Mouse (Mus musculus) layer of hippocampus, adult 11-12 months (tissue): ENCODE data around the gene Ell.
"Not testable (repeated sequence)": the region's sequence is repeated elsewhere in the genome, so short reads cannot be mapped to it uniquely, and the experiment has no call there.

Experiments
- DNase-seq: peaks from one replicate; pipeline ENCODE4 v3.0.0; 2022; ENCODE audit warnings: low spot score

Gene Ell

DNA sequence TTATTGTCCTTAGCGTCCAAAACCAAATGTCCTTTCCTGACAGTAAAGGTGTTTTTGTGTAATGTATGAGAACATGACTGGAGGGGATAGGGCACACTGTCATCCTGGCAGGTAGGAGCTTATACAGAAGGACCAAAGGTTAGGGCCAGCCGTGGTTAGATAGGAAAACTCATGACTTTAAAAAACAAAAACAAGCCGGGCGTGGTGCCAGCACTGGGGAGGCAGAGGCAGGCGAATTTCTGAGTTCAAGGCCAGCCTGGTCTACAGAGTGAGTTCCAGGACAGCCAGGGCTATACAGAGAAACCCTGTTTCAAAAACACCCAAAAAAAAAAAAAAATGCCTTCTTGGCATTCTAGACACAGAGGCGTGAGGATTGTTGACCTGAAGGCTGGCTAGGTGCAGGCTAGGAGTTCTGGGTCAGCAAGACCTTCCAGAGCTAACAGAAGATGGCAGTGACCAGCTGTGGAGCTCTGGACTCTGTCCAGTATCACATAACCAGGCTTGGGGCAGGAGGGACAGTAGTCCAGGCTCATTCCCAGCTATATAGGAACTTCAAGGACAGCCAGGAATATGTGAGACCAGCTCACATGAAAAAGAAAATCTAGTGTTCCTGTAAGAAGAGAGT, 24.6 kb downstream of the Ell start:
- DNase-seq: no peak

DNA sequence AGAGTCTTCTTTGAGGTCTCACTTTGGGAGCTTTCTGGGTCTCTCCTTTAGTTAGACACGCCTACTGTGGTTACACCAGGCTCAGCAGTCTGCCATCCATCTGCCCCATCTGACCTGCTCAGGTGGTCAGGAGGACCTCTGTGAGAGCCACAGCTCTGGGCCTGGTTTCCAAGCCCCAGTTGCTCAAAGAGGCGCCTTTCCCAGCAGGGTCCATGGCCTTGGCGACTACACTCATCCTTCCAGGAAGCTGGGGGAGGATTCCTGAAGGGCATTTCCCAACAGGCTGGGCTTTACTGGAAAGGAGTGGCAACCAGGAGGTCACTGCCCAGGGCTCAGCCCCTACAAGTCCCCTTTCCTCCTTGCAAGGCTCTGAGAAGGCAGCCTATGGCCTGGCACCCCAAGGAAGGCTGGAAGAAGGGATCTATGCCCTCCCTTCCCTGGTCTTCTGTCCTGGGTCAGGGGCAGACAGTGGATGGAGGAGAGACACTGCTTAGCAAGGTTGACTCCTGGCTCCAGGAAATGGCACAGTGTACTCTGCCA, 25.5 kb downstream of the Ell start:
- no peak for DNase-seq

GRCm38 (mm10) chr8:70565561-70565960, 26.3 kb downstream of the Ell start:
- DNase-seq: no peak

DNA sequence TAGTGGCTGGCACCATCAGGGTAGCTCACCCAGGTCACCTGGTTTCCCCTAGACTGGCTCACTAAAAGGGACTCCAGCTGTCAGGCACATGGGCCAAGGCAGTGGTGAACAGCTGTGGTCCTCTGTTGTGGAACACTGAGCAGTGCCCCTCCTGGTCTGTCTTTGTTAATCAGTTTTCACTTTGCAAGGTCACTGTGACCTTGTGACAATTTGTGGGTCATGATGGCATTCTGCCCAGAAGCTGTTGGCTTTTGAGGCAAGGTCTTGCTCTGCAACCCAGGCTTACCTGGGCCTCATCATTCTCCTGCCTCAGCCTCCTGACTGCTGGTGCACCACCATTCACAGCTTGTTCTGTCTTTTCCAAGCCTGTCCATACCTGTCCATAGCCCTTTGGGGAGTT, 31.1 kb downstream of the Ell start:
- no peak for DNase-seq

GRCm38 (mm10) chr8:70570990-70571389, 31.7 kb downstream of the Ell start:
- DNase-seq: no peak

DNA sequence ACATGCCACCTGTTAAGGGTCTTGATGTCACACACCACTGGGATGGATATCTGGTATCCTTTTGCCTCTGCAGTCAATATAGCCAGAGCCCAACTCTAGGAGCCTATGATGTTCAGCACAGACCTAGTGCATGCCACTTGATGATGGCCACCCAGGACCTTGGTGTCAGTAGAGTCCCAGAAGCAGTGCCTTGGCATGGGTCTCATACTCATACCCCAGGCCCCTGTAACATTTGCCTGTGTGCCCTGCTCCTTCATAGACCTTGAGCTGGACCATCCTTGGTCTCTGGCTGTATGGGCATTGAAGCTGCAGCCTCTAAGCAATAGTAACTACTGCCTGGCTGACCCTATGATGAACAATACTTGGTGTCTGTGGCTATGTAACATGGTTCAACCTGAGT, 35.0 kb downstream of the Ell start:
- DNase-seq: no peak

GRCm38 (mm10) chr8:70574915-70575314, 35.7 kb downstream of the Ell start:
- DNase-seq: no peak

DNA sequence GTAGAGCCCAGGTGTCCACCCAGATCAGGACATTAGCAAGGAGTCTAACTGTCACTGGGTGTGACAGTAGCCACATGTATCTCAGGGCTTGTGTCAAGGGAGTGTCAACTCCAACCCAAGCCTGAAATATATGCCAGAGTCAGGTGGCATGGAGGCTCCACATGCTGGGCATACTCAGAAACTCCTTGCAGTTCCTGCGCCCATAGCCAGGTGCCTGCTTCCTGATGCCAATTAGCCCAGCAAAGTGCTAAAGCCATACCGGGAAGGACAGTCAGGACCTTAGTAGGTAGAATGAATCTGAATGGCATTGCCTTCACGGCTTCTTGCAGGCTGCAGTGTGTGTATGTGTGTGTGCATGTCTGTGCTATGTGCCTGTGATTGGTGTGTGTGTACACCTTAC, 38.0 kb downstream of the Ell start:
- DNase-seq: no peak

DNA sequence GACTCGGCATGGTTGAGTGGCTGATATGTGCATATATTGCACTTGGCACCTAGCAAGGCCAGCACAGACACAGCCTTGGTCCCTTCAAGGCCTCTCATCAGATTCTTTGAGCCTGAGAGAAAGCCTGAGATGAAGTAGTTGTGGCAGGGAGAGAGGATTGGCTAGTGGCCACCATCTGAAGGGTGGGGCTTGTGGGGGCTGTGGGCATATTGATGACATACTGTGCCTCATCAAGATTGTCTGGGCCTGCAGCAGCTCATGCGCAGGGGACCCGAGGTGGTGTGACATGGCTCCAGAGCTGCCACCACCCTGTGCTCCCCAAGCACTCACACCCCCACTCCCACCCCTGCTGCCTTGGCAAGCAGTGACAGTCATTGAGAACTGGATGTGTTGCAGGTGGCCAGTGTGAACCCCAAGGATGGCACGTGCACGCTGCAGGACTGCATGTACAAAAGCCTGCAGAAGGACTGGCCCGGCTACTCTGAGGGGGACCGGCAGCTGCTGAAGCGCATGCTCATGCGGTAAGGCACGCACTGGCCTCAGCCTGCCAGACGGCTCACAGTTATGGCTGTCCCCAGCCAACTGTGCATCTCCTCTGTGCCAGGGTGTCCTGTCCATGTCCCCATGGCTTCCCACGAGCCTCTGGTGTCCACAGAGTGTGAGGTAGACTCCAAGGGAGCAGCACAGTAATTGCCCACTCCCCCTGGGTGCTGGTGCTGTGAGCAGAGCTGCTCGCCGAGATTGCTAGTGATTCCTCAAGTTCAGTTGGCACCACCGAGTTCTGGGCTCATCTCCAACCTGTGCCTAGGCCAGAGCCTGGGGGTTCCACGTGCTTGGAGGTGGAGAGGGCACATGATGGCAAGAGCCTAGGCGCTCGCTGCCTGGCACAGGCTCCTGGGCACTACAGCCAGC, 44.5 kb downstream of the Ell start:
- DNase-seq: peak; percentile 62

DNA sequence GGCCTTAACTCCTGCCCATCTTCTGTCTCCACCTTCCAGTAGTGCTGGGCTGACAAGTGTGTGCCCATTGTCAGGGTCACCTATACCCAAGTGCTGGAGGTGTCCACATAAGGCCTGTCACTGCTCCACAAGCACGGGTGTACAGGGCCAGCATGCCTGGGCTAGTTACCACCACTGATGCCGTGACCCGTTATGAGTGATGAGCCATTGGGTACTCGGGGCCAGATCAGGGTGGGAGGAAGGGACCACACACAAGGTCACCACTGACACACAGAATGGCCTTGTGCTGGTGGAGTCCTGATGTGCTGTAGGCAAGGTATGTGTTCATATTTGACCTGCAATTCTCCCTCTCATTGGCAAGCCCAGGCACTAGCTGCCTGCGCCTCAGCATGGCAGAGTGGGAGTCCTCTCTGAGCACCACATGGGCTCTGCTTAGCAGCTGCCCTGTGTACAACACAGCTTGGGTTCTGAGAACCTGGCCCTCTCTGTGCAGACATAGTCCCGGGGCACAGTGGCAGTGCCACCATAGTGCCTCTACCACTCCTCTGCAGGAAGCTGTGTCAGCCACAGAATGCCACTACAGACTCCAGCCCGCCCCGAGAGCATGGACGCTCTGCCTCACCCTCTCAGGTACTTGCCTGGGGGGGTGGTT, 45.5 kb downstream of the Ell start:
- no peak for DNase-seq

GRCm38 (mm10) chr8:70585258-70585652, 46.0 kb downstream of the Ell start:
- peak; percentile 88 for DNase-seq

DNA sequence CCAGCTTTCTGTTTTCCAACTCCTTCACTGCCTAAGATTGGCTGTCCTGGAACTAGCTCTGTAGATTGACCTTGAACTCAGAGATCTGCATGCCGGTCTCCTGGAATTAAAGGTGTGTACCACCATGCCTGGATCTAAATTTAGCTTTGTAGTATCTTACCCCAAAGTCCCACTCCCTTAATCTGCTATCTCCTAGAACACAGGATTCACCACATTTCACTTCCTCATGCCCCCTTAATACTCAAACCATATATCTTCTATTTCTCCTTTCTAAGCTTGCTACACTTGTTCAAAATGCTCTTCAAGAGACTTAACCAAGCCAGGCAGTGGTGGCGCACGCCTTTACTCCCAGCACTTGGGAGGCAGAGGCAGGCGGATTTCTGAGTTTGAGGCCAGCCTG, 48.7 kb downstream of the Ell start:
- not testable (repeated sequence) for DNase-seq

GRCm38 (mm10) chr8:70591569-70591968, 52.3 kb downstream of the Ell start:
- DNase-seq: no peak

- no peak for DNase-seq
Measured at GRCm38 (mm10) chr8:70593173-70593572, 53.9 kb downstream of the Ell start.

- DNase-seq: peak; percentile 72
Measured at GRCm38 (mm10) chr8:70593961-70594609, 54.8 kb downstream of the Ell start, which contains the start of gene Isyna1. TSS of gene Isyna1 (plus strand) at chr8:70594373.

- no peak for DNase-seq
Measured at GRCm38 (mm10) chr8:70594621-70595564, 55.6 kb downstream of the Ell start.

GRCm38 (mm10) chr8:70595811-70596210, 56.6 kb downstream of the Ell start:
- DNase-seq: no peak

DNA sequence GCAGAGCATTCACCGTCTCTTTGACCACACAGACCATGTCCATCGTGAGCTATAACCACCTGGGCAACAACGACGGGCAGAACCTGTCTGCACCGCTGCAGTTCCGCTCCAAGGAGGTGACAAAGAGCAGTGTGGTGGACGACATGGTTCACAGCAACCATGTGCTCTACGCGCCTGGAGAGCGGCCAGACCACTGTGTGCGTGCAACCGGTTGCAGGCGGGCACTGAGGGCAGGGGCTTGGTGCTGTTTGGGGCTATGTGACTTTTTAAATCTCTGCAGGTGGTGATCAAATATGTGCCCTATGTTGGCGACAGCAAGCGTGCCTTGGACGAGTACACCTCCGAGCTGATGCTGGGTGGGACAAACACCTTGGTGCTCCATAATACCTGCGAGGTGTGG, 57.0 kb downstream of the Ell start:
- no peak for DNase-seq

DNA sequence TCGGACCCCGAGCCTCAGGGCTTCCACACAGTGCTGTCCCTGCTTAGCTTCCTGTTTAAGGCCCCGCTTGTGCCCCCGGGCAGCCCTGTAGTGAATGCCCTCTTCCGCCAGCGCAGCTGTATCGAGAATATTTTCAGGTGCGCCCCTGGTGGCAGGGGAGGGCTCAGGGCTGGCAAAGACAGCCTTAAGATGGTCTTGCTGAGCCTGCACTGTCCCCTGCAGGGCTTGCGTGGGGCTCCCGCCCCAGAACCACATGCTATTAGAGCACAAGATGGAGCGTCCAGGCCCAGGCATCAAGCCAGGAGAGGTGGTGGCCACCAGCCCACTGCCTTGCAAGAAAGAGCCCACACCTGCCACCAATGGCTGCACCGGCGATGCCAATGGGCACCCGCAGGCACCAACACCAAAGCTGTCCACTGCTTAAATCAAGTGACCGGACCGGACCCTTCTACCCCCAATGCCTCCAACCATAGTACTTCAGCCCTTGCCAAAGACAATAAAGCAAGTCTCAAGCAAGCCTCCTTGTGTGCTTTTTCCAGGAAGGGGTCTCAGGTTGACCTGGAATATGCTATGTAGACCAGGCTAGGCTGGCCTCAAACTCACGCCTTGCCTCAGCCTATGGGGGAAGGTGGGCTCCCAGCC, 57.6 kb downstream of the Ell start:
- no peak for DNase-seq
